Mouse (Mus musculus): Measurements from ENCODE around the gene Ghsr.

DNA sequence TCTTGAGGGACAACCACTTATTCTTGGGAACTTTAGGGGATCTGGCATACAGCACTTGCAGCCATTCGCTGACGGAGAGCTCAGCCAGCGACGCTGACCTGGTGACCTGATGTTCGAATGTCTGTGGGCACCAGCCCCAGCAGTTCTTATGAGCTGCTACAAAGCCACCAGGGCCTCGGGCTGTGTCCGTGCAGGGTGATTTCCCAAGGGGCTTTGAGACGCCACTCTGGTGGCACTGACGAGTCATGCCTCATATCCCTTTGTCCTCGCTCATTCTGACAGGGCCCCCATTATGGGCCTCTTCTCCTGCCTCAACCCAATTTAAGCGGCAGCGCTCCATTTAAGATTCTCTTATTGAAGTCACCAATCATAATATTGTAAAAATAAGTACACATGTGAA is 50.8 kb downstream of the Ghsr start:
- TF ChIP-seq CTCF (IDR thresholded peaks at IDR 0.05; ENCODE audit: borderline replicate concordance, insufficient read depth, low read depth, low read length) = no peak
- TF ChIP-seq POLR2A (IDR thresholded peaks at IDR 0.05; ENCODE audit: borderline replicate concordance, insufficient read depth, low read length) = no peak

Data from cerebellum, adult 2 months (tissue).